Mouse (Mus musculus) lung, postnatal 0 days (tissue): Measurements from ENCODE around the gene Dach1. TPM values are rescaled to one million over a fixed set of nuclear protein-coding genes. Genes with fewer than 3 reads are reported as not detected.

ENCODE experiments used
- ATAC-seq: fragments of 200-750 bp; cut with Nextera tagmentation; 2 replicates; pipeline ENCODE4 v1.8.0; 2017; ENCODE audit warnings: moderate library complexity
- DNase-seq: peaks from one replicate; pipeline ENCODE4 v3.0.0-alpha.2; 2016; ENCODE audit warnings: low spot score
- H3K27ac ChIP-seq: fragments of 300-500 bp; sonication (generic); 2 replicates; pipeline ENCODE4 v1.5.1; 2014; ENCODE audit warnings: antibody characterized with exemption, mild to moderate bottlenecking, low read length, mixed read lengths
- H3K27me3 ChIP-seq: fragments of 300-500 bp; sonication (generic); replicated peaks from 2 replicates; pipeline ENCODE4 v1.6.1; 2014; ENCODE audit warnings: low read length, mixed read lengths; ENCODE audit not compliant: insufficient read depth
- H3K36me3 ChIP-seq: fragments of 300-500 bp; sonication (generic); 2 replicates; pipeline ENCODE4 v1.6.1; 2014; ENCODE audit warnings: low read length, mixed read lengths; ENCODE audit not compliant: insufficient read depth
- H3K4me1 ChIP-seq: fragments of 300-500 bp; sonication (generic); 2 replicates; pipeline ENCODE4 v1.6.1; 2014; ENCODE audit warnings: antibody characterized with exemption, low read depth, low read length, mixed read lengths; ENCODE audit not compliant: insufficient read depth
- H3K4me2 ChIP-seq: fragments of 300-500 bp; sonication (generic); replicated peaks from 2 replicates; pipeline ENCODE4 v1.6.1; 2014; ENCODE audit warnings: low read depth, mild to moderate bottlenecking, low read length, moderate library complexity, mixed read lengths
- H3K4me3 ChIP-seq: fragments of 300-500 bp; sonication (generic); 2 replicates; pipeline ENCODE4 v1.5.1; 2014; ENCODE audit warnings: low read depth, low read length
- H3K9ac ChIP-seq: fragments of 300-500 bp; sonication (generic); replicated peaks from 2 replicates; pipeline ENCODE4 v1.6.1; 2014; ENCODE audit warnings: low read depth, mild to moderate bottlenecking
- H3K9me3 ChIP-seq: fragments of 300-500 bp; sonication (generic); 2 replicates; pipeline ENCODE4 v1.6.1; 2016; ENCODE audit warnings: low read length, mixed read lengths
- CTCF ChIP-seq: IDR thresholded peaks from 2 replicates; pipeline ENCODE4 v1.5.1; 2016; ENCODE audit warnings: antibody characterized with exemption, mild to moderate bottlenecking
- EP300 ChIP-seq: IDR thresholded peaks from 2 replicates; pipeline ENCODE4 v1.6.1; 2016; ENCODE audit warnings: antibody characterized with exemption, mild to moderate bottlenecking, control low read depth
- WGBS: fragments of 180-500 bp; shearing (Covaris S2); extraction: QIAGEN DNeasy Blood & Tissue Kit; methylation state at CpG from one replicate; pipeline ENCODE4 v1.1.7; 2014; 5-methylcytosine and 5-hydroxymethylcytosine counted together
- polyA plus RNA-seq: library from polyadenylated mRNA; unstranded; fragments of >200 nt; fragmentation: Nextera tagmentation; extraction: Ambion mirVana; gene quantifications from 2 replicates; pipeline ENCODE4 v1.2.1, GENCODE M21; 2015

Gene Dach1
- polyA plus RNA-seq, 1 experiment from 2014 or later: 4.2 TPM

DNA sequence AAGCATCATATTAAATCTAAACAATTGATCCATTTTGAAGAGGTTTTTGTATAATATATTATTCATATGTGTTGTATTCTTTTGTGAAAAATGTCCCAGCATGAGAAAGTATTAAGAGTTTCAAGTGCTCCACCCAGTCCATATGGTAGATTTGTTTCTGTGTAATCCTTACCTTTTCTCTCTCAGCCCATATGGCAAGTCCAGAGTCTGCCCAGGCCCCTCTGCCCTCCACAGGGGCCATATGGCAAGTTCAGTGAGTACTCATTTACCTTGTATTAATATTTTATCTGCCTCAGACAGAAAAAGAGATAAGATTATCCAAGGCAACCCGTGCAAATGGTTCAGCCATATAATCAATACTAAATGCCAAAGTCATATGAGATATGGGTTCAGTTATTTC is 314.2 kb downstream of the Dach1 start:
- Histone ChIP-seq H3K4me1 (no peaks in the 10 kb centered on the region), H3K4me2 (no peak overlapping the region), H3K4me3 (no peak overlapping the region), H3K9me3 (no peaks in the 10 kb centered on the region), H3K27ac (no peak overlapping the region), H3K27me3 (no peaks in the 10 kb centered on the region), H3K9ac (no peak overlapping the region), H3K36me3 (no peaks in the 10 kb centered on the region)
- TF ChIP-seq EP300 (no peak), CTCF (no peak)
- no peak for ATAC-seq
- DNase-seq: no peak
- 72% methylated on average over 1 of the region's 1 CpGs for WGBS

DNA sequence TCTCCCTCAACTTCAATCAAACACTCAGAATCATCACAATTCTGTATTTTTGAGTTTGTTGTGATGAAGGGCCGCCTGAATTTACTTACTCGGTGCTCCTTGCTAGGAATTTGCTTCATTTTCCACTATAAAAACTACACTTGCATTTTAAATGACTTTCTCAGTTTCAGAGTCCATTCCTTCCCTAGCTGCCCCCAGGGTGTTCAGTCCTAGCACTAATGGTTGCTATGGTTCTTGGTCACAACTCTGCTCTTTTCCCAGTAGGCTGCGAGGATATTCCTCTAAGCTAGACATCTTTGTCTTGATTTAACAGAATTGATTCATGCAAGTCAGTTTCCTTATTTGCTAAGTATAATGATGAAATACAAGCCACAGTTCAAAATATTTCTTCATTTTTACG is 319.1 kb downstream of the Dach1 start:
- ATAC-seq (no peak), DNase-seq (no peak)
- TF ChIP-seq CTCF (no peak), EP300 (no peak)
- H3K4me1 ChIP-seq: no peaks in the 10 kb centered on the region
- no peak overlapping the region for H3K27ac ChIP-seq
- WGBS: 79% methylated on average over 4 of the region's 4 CpGs
- H3K4me3 ChIP-seq: no peak overlapping the region
- no peaks in the 10 kb centered on the region for H3K36me3 ChIP-seq
- no peaks in the 10 kb centered on the region for H3K27me3 ChIP-seq
- no peak overlapping the region for H3K9ac ChIP-seq
- no peak overlapping the region for H3K4me2 ChIP-seq
- no peaks in the 10 kb centered on the region for H3K9me3 ChIP-seq

DNA sequence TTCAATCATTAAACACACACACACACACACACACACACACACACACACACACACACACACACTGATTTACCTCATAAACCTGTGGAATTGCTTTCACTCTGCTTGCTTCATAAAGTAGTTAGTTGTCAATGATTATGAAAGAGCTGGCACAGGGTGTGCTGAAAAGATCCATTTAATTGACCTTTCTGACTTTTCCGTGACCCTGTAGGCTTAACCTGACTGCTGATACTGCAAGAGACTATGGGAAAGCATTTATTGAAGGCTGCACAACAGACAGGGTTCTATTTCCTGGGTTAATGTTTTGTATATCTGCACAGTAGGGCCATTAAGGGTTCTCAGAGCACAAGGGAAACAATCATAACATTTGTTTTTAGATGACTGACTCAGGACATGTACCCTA is 321.9 kb downstream of the Dach1 start:
- DNase-seq: no peak
- no peak overlapping the region for H3K27ac ChIP-seq
- ATAC-seq: no peak

DNA sequence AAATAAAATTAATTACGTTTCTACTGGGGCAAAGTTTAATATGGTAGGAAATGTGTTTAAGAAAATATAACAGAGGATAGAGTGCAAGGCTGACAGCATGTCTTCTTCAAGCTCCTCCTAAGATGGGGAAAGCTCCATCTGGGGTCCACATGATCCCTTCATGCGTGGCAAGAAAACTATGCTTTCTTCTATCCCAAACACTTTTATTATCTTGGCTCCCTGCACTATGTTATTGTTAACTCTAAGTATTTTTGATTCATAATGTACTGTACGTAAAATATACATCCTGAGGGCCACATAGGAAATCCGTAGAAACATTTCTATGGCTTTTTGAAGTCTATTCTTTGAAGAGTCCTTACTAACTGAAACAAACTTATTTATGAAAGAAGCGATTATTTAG is 330.3 kb downstream of the Dach1 start:
- no peak overlapping the region for H3K4me3 ChIP-seq
- ATAC-seq: no peak
- no peak for DNase-seq
- WGBS: 47% methylated on average over 5 of the region's 5 CpGs
- H3K4me1 ChIP-seq: no peaks in the 10 kb centered on the region
- no peaks in the 10 kb centered on the region for H3K9me3 ChIP-seq
- no peaks in the 10 kb centered on the region for H3K36me3 ChIP-seq
- no peak overlapping the region for H3K27ac ChIP-seq
- H3K9ac ChIP-seq: no peak overlapping the region
- no peak overlapping the region for H3K4me2 ChIP-seq
- no peaks in the 10 kb centered on the region for H3K27me3 ChIP-seq
- TF ChIP-seq EP300 (0 out of 2 replicates have a peak, but pooled peaks have one; percentile 35), CTCF (no peak)

More for the DNA sequence above, 321.9 kb downstream of the Dach1 start:
- no peak overlapping the region for H3K4me2 ChIP-seq
- H3K36me3 ChIP-seq: no peaks in the 10 kb centered on the region
- H3K9me3 ChIP-seq: no peaks in the 10 kb centered on the region
- no peaks in the 10 kb centered on the region for H3K27me3 ChIP-seq
- TF ChIP-seq CTCF: no peak
- TF ChIP-seq EP300: no peak
- no peak overlapping the region for H3K4me3 ChIP-seq
- 70% methylated on average over 1 of the region's 1 CpGs for WGBS
- no peaks in the 10 kb centered on the region for H3K4me1 ChIP-seq
- H3K9ac ChIP-seq: no peak overlapping the region

DNA sequence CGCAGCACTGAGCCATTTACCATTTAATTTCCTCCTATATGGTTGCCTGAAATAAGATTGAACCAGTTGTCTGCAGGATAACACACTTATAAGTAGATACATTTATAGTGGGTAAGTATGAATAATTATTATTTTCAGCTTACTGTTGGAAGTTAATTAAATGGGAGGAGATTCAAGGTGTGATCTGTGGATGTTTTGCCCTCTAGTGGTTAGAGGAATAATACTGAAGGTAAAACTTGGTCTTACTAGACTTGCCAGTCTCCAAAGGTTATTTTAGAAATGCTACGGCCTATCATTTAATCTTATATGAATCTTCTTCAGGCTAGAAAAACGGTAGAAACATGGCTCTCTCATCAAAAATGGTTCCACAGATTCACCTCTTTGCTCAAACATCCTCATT is 339.7 kb downstream of the Dach1 start:
- Histone ChIP-seq H3K4me2 (no peak overlapping the region), H3K4me3 (no peak overlapping the region), H3K9me3 (no peaks in the 10 kb centered on the region), H3K27ac (no peak overlapping the region), H3K9ac (no peak overlapping the region), H3K36me3 (no peaks in the 10 kb centered on the region), H3K27me3 (no peaks in the 10 kb centered on the region), H3K4me1 (no peaks in the 10 kb centered on the region)
- DNase-seq: no peak
- WGBS: 78% methylated on average over 3 of the region's 3 CpGs
- TF ChIP-seq EP300 (no peak), CTCF (peak; percentile 27)
- ATAC-seq: no peak

DNA sequence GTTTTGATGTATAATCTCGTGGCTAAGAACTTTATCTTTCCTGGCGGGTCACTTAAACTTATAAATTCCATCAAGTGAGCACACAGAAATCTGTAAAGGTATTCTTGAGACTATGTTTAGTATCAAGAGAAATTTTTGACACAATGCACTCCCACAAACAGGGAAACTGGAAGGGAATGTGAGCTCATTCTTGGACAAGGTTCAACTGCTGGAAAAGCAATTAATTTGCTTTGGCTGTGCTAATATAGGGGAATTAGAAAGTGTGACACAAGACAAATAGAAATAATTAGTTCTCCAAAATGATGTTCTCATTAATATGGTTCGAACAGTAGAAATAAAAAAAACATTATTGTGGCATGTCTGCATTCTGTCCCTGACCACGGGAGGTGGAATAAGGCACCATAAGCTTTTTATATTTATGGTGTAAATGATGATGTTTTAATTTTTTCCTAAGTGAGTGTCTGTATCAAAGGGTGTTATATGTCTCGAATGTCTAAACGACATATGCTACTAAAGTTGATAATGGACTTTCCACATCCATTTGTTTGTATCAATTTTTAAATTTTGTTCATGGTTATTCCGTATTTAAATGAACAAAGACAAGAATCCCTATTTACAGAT is 354.9 kb downstream of the Dach1 start:
- DNase-seq (no peak), ATAC-seq (no peak)

DNA sequence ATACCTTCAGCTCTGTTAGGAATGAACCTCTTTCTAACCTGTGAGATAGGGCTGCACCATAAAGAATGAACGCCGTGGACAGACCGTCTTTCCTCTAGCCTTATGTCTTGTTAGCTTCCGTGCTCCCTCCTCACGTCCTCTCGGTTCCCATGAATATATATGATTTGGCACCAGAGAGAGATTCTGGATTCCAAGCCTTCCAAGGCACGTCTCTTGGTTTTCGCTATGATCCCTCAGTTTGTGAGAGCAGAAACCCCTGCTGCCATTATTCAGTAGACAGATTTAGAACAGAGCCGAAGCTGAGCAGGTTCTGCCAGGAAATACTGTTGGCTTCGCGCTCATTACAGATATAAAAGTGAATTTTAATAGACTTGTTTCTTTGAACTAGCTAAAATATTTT is 356.0 kb downstream of the Dach1 start:
- Histone ChIP-seq H3K4me3 (no peak overlapping the region), H3K27me3 (no peaks in the 10 kb centered on the region), H3K9me3 (no peaks in the 10 kb centered on the region), H3K4me1 (no peaks in the 10 kb centered on the region), H3K27ac (no peak overlapping the region), H3K9ac (no peak overlapping the region), H3K36me3 (no peaks in the 10 kb centered on the region), H3K4me2 (no peak overlapping the region)
- ATAC-seq (no peak), DNase-seq (no peak)
- WGBS: 81% methylated on average over 11 of the region's 11 CpGs
- TF ChIP-seq CTCF (no peak), EP300 (no peak)

More for the DNA sequence above, 354.9 kb downstream of the Dach1 start:
- TF ChIP-seq CTCF (no peak), EP300 (no peak)
- WGBS: 52% methylated on average over 7 of the region's 7 CpGs
- no peaks in the 10 kb centered on the region for H3K9me3 ChIP-seq
- H3K36me3 ChIP-seq: no peaks in the 10 kb centered on the region
- H3K27ac ChIP-seq: no peak overlapping the region
- no peak overlapping the region for H3K9ac ChIP-seq
- no peak overlapping the region for H3K4me3 ChIP-seq
- H3K27me3 ChIP-seq: no peaks in the 10 kb centered on the region
- H3K4me1 ChIP-seq: no peaks in the 10 kb centered on the region
- no peak overlapping the region for H3K4me2 ChIP-seq
